Mouse (Mus musculus) limb, embryonic 12.5 days (tissue): ENCODE data around the gene 1700042G07Rik. TPM values are rescaled to one million over a fixed set of nuclear protein-coding genes. Genes with fewer than 3 reads are reported as not detected.

Experiments used
- ATAC-seq: fragments of 200-750 bp; cut with Nextera tagmentation; 2 replicates; pipeline ENCODE4 v1.8.0; 2017; ENCODE audit warnings: low read depth, moderate TSS enrichment; ENCODE audit not compliant: insufficient number of reproducible peaks, insufficient read depth, low FRiP score, low TSS enrichment
- H3K27ac ChIP-seq: fragments of 300-500 bp; sonication (generic); 2 replicates; pipeline ENCODE4 v1.5.1; 2016; ENCODE audit warnings: mild to moderate bottlenecking, moderate library complexity
- H3K27me3 ChIP-seq: fragments of 300-500 bp; sonication (generic); 2 replicates; pipeline ENCODE4 v1.6.1; 2016; ENCODE audit warnings: mild to moderate bottlenecking, moderate library complexity
- H3K36me3 ChIP-seq: fragments of 300-500 bp; sonication (generic); 2 replicates; pipeline ENCODE4 v1.6.1; 2016; ENCODE audit warnings: mild to moderate bottlenecking, moderate library complexity
- H3K4me1 ChIP-seq: fragments of 300-500 bp; sonication (generic); replicated peaks from 2 replicates; pipeline ENCODE4 v1.6.1; 2016
- H3K4me2 ChIP-seq: fragments of 300-500 bp; sonication (generic); 2 replicates; pipeline ENCODE4 v1.6.1; 2016; ENCODE audit warnings: mild to moderate bottlenecking, moderate library complexity
- H3K4me3 ChIP-seq: fragments of 300-500 bp; sonication (generic); replicated peaks from 2 replicates; pipeline ENCODE4 v1.5.1; 2016; ENCODE audit warnings: mild to moderate bottlenecking
- H3K9ac ChIP-seq: fragments of 300-500 bp; sonication (generic); replicated peaks from 2 replicates; pipeline ENCODE4 v1.6.1; 2016; ENCODE audit warnings: mild to moderate bottlenecking, moderate library complexity
- H3K9me3 ChIP-seq: fragments of 300-500 bp; sonication (generic); 2 replicates; pipeline ENCODE4 v1.6.1; 2016; ENCODE audit warnings: mild to moderate bottlenecking, moderate library complexity
- WGBS: fragments of 180-500 bp; shearing (Covaris S2); methylation state at CpG from one replicate; pipeline ENCODE4 v1.1.7; 2016; 5-methylcytosine and 5-hydroxymethylcytosine counted together
- polyA plus RNA-seq: library from polyadenylated mRNA; unstranded; fragments of >200 nt; fragmentation: Nextera tagmentation; extraction: Ambion mirVana; gene quantifications from 2 replicates; pipeline ENCODE4 v1.2.1, GENCODE M21; 2016

1700042G07Rik gene
- polyA plus RNA-seq, 1 experiment from 2014 or later: not detected

- peaks cover 21% of the 10 kb centered on the region for H3K27me3 ChIP-seq
- no peak for ATAC-seq
- no peaks in the 10 kb centered on the region for H3K36me3 ChIP-seq
- H3K9ac ChIP-seq: 0 out of 2 replicates have a peak overlapping the region, but pooled peaks have one; percentile 34
- H3K4me1 ChIP-seq: peaks cover 8% of the 10 kb centered on the region
- no peak overlapping the region for H3K27ac ChIP-seq
- H3K4me2 ChIP-seq: peak overlapping the region; percentile 95
- peak overlapping the region; percentile 77 for H3K4me3 ChIP-seq
- 4% methylated on average over 7 of the region's 7 CpGs for WGBS
- no peaks in the 10 kb centered on the region for H3K9me3 ChIP-seq
Measured at GRCm38 (mm10) chr4:116143317-116143811, 29.8 kb upstream of the 1700042G07Rik start.

DNA sequence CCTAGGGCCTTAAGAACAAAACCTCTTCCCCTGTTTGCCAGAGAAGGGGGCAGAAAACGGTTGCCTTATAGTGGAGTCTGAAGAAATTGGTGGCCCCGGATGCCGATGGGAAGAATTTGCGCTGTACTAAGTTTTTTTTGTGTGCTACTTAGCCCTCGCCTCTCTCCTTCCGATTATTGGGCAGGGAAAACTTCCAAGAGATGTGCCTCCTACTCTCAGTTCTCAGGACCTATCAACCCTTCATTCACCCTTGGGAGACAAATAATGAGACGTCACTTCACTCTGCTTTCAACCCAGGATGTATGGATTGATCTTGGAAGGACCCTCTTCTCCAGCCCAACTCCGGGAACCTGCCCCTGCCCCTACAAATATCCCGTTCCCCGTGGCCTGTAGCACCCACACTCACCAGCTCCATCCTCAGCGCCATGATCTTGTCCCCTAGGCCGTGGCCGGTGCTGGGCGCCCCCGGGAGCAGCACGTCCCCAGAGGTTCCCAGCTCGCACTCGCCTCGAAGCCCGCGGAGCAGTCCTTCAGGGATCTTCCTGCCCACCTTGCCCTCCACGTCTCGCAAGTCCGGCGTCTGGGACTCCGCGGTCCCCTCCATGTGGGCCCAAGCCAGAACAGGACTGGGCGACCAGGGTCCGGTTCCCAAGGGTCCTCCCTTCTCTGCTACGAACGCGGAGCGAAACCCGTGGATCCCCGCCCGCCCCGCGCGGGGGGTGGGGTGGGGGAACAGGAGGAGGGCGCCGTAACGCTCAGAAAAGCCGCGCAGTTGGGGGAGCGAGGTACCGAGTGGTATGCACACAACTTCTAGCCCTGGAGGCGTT lies 29.1 kb upstream of the 1700042G07Rik start:
- WGBS: under 1% methylated on average over 41 of the region's 47 CpGs
- H3K27ac ChIP-seq: no peak overlapping the region
- no peaks in the 10 kb centered on the region for H3K36me3 ChIP-seq
- H3K4me3 ChIP-seq: peak overlapping the region; percentile 77
- peak overlapping the region; percentile 95 for H3K4me2 ChIP-seq
- H3K4me1 ChIP-seq: peaks cover 8% of the 10 kb centered on the region
- peak; percentile 67 for ATAC-seq
- peaks cover 21% of the 10 kb centered on the region for H3K27me3 ChIP-seq
- H3K9me3 ChIP-seq: no peaks in the 10 kb centered on the region
- peak overlapping the region; percentile 69 for H3K9ac ChIP-seq

GRCm38 (mm10) chr4:116149812-116150155 lies 23.4 kb upstream of the 1700042G07Rik start:
- Histone ChIP-seq H3K27ac (peak overlapping the region; percentile 90), H3K9ac (peak overlapping the region; percentile 93), H3K4me3 (peak overlapping the region; percentile 76), H3K27me3 (peaks cover 4% of the 10 kb centered on the region; the same call in 1 of the 2 replicates), H3K36me3 (peaks cover 30% of the 10 kb centered on the region), H3K4me2 (peak overlapping the region; percentile 78), H3K9me3 (no peaks in the 10 kb centered on the region), H3K4me1 (peaks cover 15% of the 10 kb centered on the region)
- 18% methylated on average over 6 of the region's 6 CpGs for WGBS
- ATAC-seq: no peak

GRCm38 (mm10) chr4:116150156-116150861 lies 22.9 kb upstream of the 1700042G07Rik start:
- Histone ChIP-seq H3K9me3 (no peaks in the 10 kb centered on the region), H3K36me3 (peaks cover 35% of the 10 kb centered on the region), H3K4me3 (peak overlapping the region; percentile 76), H3K4me2 (peak overlapping the region; percentile 78), H3K27me3 (peaks cover 4% of the 10 kb centered on the region; the same call in 1 of the 2 replicates), H3K27ac (peak overlapping the region; percentile 90), H3K9ac (peak overlapping the region; percentile 93), H3K4me1 (peaks cover 15% of the 10 kb centered on the region)
- peak; percentile 81 for ATAC-seq
- under 1% methylated on average over 71 of the region's 73 CpGs for WGBS

GRCm38 (mm10) chr4:116150862-116151221 lies 22.3 kb upstream of the 1700042G07Rik start:
- peaks cover 41% of the 10 kb centered on the region for H3K36me3 ChIP-seq
- H3K4me2 ChIP-seq: peak overlapping the region; percentile 78
- H3K9me3 ChIP-seq: no peaks in the 10 kb centered on the region
- H3K27me3 ChIP-seq: no peaks in the 10 kb centered on the region
- WGBS: 19% methylated on average over 4 of the region's 4 CpGs
- peaks cover 15% of the 10 kb centered on the region for H3K4me1 ChIP-seq
- peak overlapping the region; percentile 85 for H3K27ac ChIP-seq
- peak overlapping the region; percentile 93 for H3K9ac ChIP-seq
- H3K4me3 ChIP-seq: peak overlapping the region; percentile 76
- peak; percentile 21 for ATAC-seq

DNA sequence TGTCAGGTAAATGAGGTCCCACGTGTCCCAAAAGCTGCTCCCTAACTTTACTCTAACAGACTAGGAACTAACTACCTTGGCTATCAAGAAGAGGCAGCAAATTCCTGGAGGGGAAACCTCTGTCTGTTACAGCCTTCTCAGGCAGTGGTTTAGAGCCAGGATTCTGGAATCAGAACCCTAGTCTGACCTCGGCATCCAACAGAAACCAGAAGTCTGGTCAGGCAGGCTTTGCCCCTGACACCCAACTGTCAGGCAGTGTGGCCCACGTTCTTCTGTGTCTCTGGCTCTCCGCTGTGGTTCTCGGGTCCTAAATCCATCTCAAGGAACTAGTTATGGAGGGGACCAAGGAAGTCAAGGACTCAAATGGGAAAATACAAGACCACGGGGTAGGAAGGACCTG lies 21.9 kb upstream of the 1700042G07Rik start, which contains the start of gene Lurap1:
Lurap1 (minus strand) TSS at position 101 of the 400 bp plus-strand sequence.
- Histone ChIP-seq H3K4me1 (peaks cover 15% of the 10 kb centered on the region), H3K36me3 (peaks cover 44% of the 10 kb centered on the region), H3K27me3 (no peaks in the 10 kb centered on the region), H3K4me3 (peak within 1 kb of the TSS; percentile 76), H3K9me3 (no peaks in the 10 kb centered on the region), H3K27ac (peak within 1 kb of the TSS; percentile 90), H3K9ac (peak within 1 kb of the TSS; percentile 93), H3K4me2 (peak within 1 kb of the TSS; percentile 78)
- 68% methylated on average over 6 of the region's 6 CpGs for WGBS
- no peak for ATAC-seq

- Histone ChIP-seq H3K27me3 (no peaks in the 10 kb centered on the region), H3K4me1 (peaks cover 15% of the 10 kb centered on the region), H3K36me3 (peaks cover 59% of the 10 kb centered on the region), H3K9ac (no peak overlapping the region), H3K9me3 (no peaks in the 10 kb centered on the region), H3K27ac (no peak overlapping the region), H3K4me3 (no peak overlapping the region), H3K4me2 (no peak overlapping the region)
- ATAC-seq: no peak
- 93% methylated on average over 15 of the region's 15 CpGs for WGBS
Measured at GRCm38 (mm10) chr4:116152702-116153101, 20.5 kb upstream of the 1700042G07Rik start.

GRCm38 (mm10) chr4:116157882-116158281 lies 15.3 kb upstream of the 1700042G07Rik start:
- WGBS: 81% methylated on average over 2 of the region's 2 CpGs
- Histone ChIP-seq H3K4me1 (no peaks in the 10 kb centered on the region), H3K36me3 (peaks cover 85% of the 10 kb centered on the region), H3K9ac (no peak overlapping the region), H3K27me3 (no peaks in the 10 kb centered on the region), H3K27ac (no peak overlapping the region), H3K4me3 (no peak overlapping the region), H3K4me2 (no peak overlapping the region), H3K9me3 (no peaks in the 10 kb centered on the region)
- no peak for ATAC-seq

- no peak for ATAC-seq
Measured at GRCm38 (mm10) chr4:116159912-116160311, 13.3 kb upstream of the 1700042G07Rik start.

DNA sequence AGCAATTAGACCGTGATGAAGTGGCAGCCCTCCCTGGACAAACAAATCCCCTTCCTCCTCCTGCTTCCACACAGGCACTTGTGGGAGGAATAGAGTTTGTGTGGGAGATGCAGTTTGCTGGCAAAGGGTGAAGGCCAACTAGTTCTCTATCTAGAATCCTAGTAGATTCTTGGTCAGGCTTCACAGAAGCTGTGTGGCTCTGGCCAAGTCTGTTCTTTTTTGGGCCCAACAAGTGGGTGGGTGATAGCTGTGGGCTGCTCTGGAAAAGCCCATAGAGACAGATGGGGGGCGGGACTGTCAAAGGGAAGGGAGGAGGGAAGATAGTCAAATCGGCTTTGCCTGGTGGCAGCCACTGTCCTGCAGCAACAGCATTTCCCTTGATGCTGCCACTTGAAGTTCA lies 12.4 kb upstream of the 1700042G07Rik start:
- ATAC-seq: no peak
- no peak overlapping the region for H3K9ac ChIP-seq
- H3K27me3 ChIP-seq: no peaks in the 10 kb centered on the region
- no peak overlapping the region for H3K27ac ChIP-seq
- peaks cover 12% of the 10 kb centered on the region for H3K4me1 ChIP-seq
- H3K36me3 ChIP-seq: peaks cover 56% of the 10 kb centered on the region
- WGBS: 81% methylated on average over 3 of the region's 3 CpGs
- no peaks in the 10 kb centered on the region for H3K9me3 ChIP-seq
- H3K4me2 ChIP-seq: no peak overlapping the region
- H3K4me3 ChIP-seq: no peak overlapping the region

More at GRCm38 (mm10) chr4:116159912-116160311, 13.3 kb upstream of the 1700042G07Rik start:
- Histone ChIP-seq H3K4me3 (no peak overlapping the region), H3K9ac (no peak overlapping the region), H3K36me3 (peaks cover 65% of the 10 kb centered on the region), H3K9me3 (no peaks in the 10 kb centered on the region), H3K4me1 (peaks cover 3% of the 10 kb centered on the region; the same call in 1 of the 2 replicates), H3K27me3 (no peaks in the 10 kb centered on the region), H3K4me2 (no peak overlapping the region), H3K27ac (no peak overlapping the region)
- 78% methylated on average over 3 of the region's 3 CpGs for WGBS

GRCm38 (mm10) chr4:116162142-116162541 lies 11.0 kb upstream of the 1700042G07Rik start:
- no peak overlapping the region for H3K4me3 ChIP-seq
- no peaks in the 10 kb centered on the region for H3K9me3 ChIP-seq
- peaks cover 18% of the 10 kb centered on the region for H3K4me1 ChIP-seq
- peaks cover 43% of the 10 kb centered on the region for H3K36me3 ChIP-seq
- H3K27ac ChIP-seq: no peak overlapping the region
- H3K9ac ChIP-seq: no peak overlapping the region
- no peak for ATAC-seq
- no peak overlapping the region for H3K4me2 ChIP-seq
- H3K27me3 ChIP-seq: no peaks in the 10 kb centered on the region
- WGBS: 89% methylated on average over 4 of the region's 4 CpGs
